Mouse (Mus musculus) intestine, embryonic 14.5 days (tissue): ENCODE data around the gene Selp. TPM values are rescaled to one million over a fixed set of nuclear protein-coding genes. Genes with fewer than 3 reads are reported as not detected.

ENCODE experiments used
- ATAC-seq: fragments of 200-750 bp; cut with Nextera tagmentation; replicated peaks from 2 replicates; pipeline ENCODE4 v1.8.0; 2017; ENCODE audit warnings: low read depth, moderate number of reproducible peaks, moderate TSS enrichment, moderate library complexity; ENCODE audit not compliant: low FRiP score, low TSS enrichment
- DNase-seq: peaks from one replicate; pipeline ENCODE4 v3.0.0-alpha.2; 2018; ENCODE audit warnings: low spot score
- H3K27ac ChIP-seq: fragments of 300-500 bp; sonication (generic); 2 replicates; pipeline ENCODE4 v1.5.1; 2014; ENCODE audit warnings: low read depth, mild to moderate bottlenecking, control low read depth
- H3K27me3 ChIP-seq: fragments of 300-500 bp; sonication (generic); replicated peaks from 2 replicates; pipeline ENCODE4 v1.6.1; 2014; ENCODE audit warnings: low read length, control low read depth; ENCODE audit not compliant: control insufficient read depth, insufficient read depth
- H3K36me3 ChIP-seq: fragments of 300-500 bp; sonication (generic); 2 replicates; pipeline ENCODE4 v1.6.1; 2014; ENCODE audit warnings: low read length, control low read depth; ENCODE audit not compliant: control insufficient read depth, insufficient read depth
- H3K4me1 ChIP-seq: fragments of 300-500 bp; sonication (generic); replicated peaks from 2 replicates; pipeline ENCODE4 v1.6.1; 2014; ENCODE audit warnings: low read length, control low read depth, mixed read lengths; ENCODE audit not compliant: control insufficient read depth, insufficient read depth
- H3K4me2 ChIP-seq: fragments of 300-500 bp; sonication (generic); 2 replicates; pipeline ENCODE4 v1.6.1; 2014; ENCODE audit warnings: low read length
- H3K4me3 ChIP-seq: fragments of 300-500 bp; sonication (generic); 2 replicates; pipeline ENCODE4 v1.5.1; 2014; ENCODE audit warnings: low read depth, low read length, control low read depth, mixed read lengths
- H3K9ac ChIP-seq: fragments of 300-500 bp; sonication (generic); 2 replicates; pipeline ENCODE4 v1.6.1; 2014; ENCODE audit warnings: mild to moderate bottlenecking, low read length
- H3K9me3 ChIP-seq: fragments of 300-500 bp; sonication (generic); 2 replicates; pipeline ENCODE4 v1.6.1; 2016; ENCODE audit warnings: low read length, control low read depth; ENCODE audit not compliant: control insufficient read depth
- WGBS: fragments of 180-500 bp; shearing (Covaris S2); extraction: QIAGEN DNeasy Blood & Tissue Kit; methylation state at CpG from one replicate; pipeline ENCODE4 v1.1.7; 2014; 5-methylcytosine and 5-hydroxymethylcytosine counted together
- polyA plus RNA-seq: library from polyadenylated mRNA; unstranded; fragments of >200 nt; fragmentation: Nextera tagmentation; extraction: Ambion mirVana; gene quantifications from 2 replicates; pipeline ENCODE4 v1.2.1, GENCODE M21; 2014

Gene Selp
- polyA plus RNA-seq, 1 experiment from 2014 or later: 0.22 TPM

DNA sequence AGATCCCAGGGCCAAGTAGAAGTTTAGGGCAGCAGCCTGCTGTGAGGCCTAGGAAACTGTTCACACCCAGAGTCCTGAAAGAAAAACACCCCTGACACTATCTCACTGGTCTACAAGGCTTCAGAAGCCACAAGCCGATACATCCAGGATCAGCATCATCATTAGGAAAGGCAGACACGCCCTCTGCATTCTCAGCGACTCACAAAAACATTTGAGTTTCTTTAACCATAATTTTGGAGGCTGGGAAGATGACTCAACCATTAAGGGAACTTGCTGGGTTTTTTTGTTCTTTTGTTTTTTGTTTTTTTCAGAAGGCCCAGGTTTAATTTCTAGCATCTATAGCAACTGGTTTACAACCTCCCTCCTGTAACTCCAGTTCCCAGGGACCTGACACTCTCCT is 8.8 kb downstream of the Selp start:
- H3K27ac ChIP-seq: no peak overlapping the region
- no peaks in the 10 kb centered on the region for H3K4me1 ChIP-seq
- 43% methylated on average over 3 of the region's 3 CpGs for WGBS
- no peaks in the 10 kb centered on the region for H3K36me3 ChIP-seq
- H3K4me2 ChIP-seq: no peak overlapping the region
- no peak for ATAC-seq
- no peak for DNase-seq
- no peak overlapping the region for H3K4me3 ChIP-seq
- no peaks in the 10 kb centered on the region for H3K9me3 ChIP-seq
- no peak overlapping the region for H3K9ac ChIP-seq
- no peaks in the 10 kb centered on the region for H3K27me3 ChIP-seq

DNA sequence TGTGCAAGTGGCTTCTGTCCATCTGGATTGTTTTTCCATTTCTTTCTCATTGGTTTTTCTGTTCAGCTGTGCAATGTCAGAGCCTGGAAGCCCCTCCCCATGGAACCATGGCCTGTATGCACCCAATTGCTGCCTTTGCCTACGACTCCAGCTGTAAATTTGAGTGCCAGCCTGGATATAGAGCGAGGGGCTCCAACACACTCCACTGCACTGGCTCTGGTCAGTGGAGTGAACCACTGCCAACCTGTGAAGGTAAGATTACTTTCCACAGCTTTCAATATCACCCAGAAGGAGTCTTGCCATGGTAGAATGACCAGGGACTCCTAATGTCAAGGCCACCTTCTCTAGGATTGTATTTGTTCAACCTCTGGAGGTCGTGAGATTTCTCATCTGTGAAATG is 14.9 kb downstream of the Selp start:
- no peaks in the 10 kb centered on the region for H3K9me3 ChIP-seq
- no peak overlapping the region for H3K4me2 ChIP-seq
- no peak overlapping the region for H3K9ac ChIP-seq
- H3K27me3 ChIP-seq: no peaks in the 10 kb centered on the region
- no peak overlapping the region for H3K4me3 ChIP-seq
- no peak for ATAC-seq
- DNase-seq: no peak
- H3K27ac ChIP-seq: no peak overlapping the region
- WGBS: 58% methylated on average over 3 of the region's 3 CpGs
- H3K36me3 ChIP-seq: no peaks in the 10 kb centered on the region
- no peaks in the 10 kb centered on the region for H3K4me1 ChIP-seq

DNA sequence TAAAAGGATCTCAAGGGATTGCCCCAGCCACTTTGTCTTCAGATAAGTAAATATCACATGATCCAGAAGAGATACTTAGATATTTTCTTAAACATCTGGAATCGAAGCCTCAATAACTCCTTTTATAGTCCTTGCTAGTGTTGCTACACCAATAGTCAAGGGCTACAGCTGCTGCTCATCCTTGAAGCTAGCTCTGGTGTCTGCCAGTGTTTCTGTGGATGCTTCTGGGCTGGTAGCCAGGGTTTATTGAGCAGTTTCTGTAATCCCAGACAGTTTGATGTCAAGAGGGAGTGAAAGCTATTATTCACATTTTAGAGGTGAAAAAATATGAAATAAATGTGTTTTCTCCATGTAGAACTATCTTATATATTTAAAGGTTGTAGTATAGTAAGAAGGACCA is 17.5 kb downstream of the Selp start:
- H3K4me1 ChIP-seq: no peaks in the 10 kb centered on the region
- H3K27ac ChIP-seq: no peak overlapping the region
- DNase-seq (no peak), ATAC-seq (no peak)
- H3K4me2 ChIP-seq: no peak overlapping the region
- H3K27me3 ChIP-seq: no peaks in the 10 kb centered on the region
- whole genome bisulfite sequencing: 70% methylated on average over 1 of the region's 1 CpGs
- no peaks in the 10 kb centered on the region for H3K9me3 ChIP-seq
- H3K9ac ChIP-seq: no peak overlapping the region
- no peaks in the 10 kb centered on the region for H3K36me3 ChIP-seq
- no peak overlapping the region for H3K4me3 ChIP-seq

DNA sequence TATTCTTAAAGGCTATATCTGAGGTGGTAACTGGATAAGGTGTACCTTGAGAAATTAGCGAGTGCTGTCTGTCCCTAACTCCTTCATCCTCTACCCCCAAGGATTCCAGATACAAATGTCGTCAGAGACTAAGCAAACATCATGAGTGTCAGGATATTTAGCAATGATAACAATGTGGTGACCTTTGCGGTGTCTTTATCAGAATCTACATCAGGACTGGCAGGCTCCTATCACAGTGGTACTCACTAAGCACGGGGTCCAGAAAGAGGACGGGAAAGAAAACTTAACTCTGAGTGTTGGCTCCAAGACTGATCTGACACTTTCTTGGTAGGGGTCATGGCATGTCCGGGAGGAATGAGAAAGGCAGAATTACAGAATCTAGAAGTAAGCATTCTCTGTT is 19.0 kb downstream of the Selp start:
- no peaks in the 10 kb centered on the region for H3K4me1 ChIP-seq
- WGBS: 60% methylated on average over 6 of the region's 6 CpGs

DNA sequence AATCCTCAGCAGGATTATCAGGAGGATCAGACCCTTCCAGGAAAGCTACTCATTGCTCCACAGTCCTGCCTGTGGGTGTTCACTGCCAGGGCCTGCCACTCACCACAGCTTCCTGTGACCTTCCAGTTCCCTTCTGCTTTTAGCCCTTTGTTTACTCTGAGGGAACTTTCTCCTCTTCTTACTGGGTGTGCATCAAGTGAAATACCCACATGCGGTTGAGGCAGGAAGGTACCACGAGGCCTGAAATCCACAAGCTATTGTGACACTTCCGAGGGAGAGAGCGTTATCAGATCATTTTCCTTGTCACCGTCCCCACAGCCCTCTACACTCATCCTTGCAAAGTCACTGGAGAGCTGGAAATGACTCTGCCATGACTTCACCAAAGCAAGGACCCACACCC is 20.3 kb downstream of the Selp start:
- WGBS: 51% methylated on average over 5 of the region's 5 CpGs
- Histone ChIP-seq H3K27me3 (no peaks in the 10 kb centered on the region), H3K4me2 (no peak overlapping the region), H3K9ac (no peak overlapping the region), H3K27ac (no peak overlapping the region), H3K4me3 (no peak overlapping the region), H3K9me3 (no peaks in the 10 kb centered on the region), H3K4me1 (no peaks in the 10 kb centered on the region), H3K36me3 (no peaks in the 10 kb centered on the region)
- ATAC-seq (no peak), DNase-seq (no peak)

More for the DNA sequence above, 19.0 kb downstream of the Selp start:
- DNase-seq: no peak
- ATAC-seq: no peak
- Histone ChIP-seq H3K4me2 (no peak overlapping the region), H3K36me3 (no peaks in the 10 kb centered on the region), H3K27me3 (no peaks in the 10 kb centered on the region), H3K4me3 (no peak overlapping the region), H3K27ac (no peak overlapping the region), H3K9me3 (no peaks in the 10 kb centered on the region), H3K9ac (no peak overlapping the region)

DNA sequence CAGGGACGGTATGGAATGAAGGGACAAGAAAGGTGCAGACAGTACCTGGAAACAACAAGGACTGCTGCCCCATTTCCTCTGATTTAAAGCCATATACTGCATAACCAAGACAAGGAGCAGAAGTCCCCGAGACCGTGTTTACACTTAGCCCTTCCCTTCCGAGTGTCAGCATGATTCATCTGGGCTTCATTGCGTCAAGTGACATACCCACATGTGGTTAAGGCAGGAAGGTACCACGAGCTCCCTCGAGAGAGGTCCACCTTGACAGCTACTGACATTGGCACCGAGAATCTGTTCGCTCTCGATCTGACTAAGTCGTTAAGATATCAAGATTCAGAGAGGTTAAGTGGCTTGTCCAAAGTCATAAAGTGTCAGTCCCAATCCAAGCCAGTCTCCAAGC is 20.9 kb downstream of the Selp start:
- H3K4me1 ChIP-seq: no peaks in the 10 kb centered on the region
- no peak overlapping the region for H3K27ac ChIP-seq
- H3K9ac ChIP-seq: no peak overlapping the region
- no peak for ATAC-seq
- H3K27me3 ChIP-seq: no peaks in the 10 kb centered on the region
- no peak for DNase-seq
- WGBS: 38% methylated on average over 11 of the region's 11 CpGs
- no peak overlapping the region for H3K4me2 ChIP-seq
- H3K9me3 ChIP-seq: no peaks in the 10 kb centered on the region
- H3K4me3 ChIP-seq: no peak overlapping the region
- no peaks in the 10 kb centered on the region for H3K36me3 ChIP-seq

DNA sequence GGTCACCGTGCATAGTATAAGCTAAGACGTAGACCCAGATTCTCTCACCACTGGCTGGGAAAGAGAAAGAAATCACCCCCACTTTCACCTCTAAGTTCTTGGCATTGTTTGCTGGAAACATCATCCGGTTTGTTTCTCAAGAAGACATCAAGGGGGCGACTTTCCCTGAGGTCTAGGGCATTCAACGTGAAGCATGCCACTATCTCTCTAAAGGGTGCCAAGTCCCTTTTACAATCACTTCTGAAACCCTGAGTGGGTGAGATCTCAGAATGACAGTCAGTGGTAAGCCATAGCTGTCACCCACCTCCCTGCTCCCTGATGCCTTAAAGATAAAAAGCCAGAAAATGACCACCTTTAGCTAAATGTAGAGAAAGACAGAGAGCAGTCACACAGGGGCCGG is 21.6 kb downstream of the Selp start:
- ATAC-seq (no peak), DNase-seq (no peak)
- Histone ChIP-seq H3K9ac (no peak overlapping the region), H3K27me3 (no peaks in the 10 kb centered on the region), H3K4me3 (no peak overlapping the region), H3K4me2 (no peak overlapping the region), H3K36me3 (no peaks in the 10 kb centered on the region), H3K27ac (no peak overlapping the region), H3K9me3 (no peaks in the 10 kb centered on the region), H3K4me1 (no peaks in the 10 kb centered on the region)
- 67% methylated on average over 6 of the region's 6 CpGs for WGBS

DNA sequence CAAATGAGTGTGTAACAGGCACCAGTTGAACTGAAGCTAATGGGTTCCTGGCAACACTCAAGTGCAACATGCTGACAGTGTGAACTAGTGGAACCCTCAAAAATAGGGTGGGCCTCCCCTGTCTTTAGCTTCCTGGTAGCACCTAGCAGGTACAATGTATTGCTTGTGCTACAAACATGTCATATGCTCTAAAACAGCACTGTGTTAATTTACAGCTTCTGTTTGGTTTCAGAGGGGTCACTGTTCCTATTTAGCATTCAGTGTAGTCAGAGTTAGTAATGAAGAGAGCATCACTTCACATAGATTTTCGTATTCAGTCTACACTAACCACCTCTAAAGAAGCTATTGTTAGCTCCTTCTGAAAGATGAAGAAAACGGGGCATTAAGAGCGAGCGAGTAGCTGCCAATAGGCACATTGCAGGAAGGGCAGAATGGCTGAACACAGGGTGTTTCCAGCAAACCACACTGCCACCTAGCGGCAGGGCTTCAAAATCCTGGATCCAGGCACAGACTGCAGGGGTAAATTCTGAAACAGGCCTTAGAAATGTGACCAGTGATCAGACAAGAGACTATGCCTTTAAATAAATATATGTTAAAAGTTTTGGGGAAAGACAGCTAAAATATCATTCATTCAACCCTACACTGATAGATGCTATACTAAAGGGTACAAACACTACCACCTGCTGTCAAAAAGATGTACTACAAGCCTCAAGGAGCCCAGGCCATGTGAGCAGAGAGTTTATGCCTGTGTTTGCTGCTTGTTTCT is 23.5 kb downstream of the Selp start:
- no peaks in the 10 kb centered on the region for H3K27me3 ChIP-seq
- peak; percentile 68; the same call in 1 of the 2 replicates for ATAC-seq
- no peak overlapping the region for H3K9ac ChIP-seq
- no peak overlapping the region for H3K4me2 ChIP-seq
- 13% methylated on average over 5 of the region's 5 CpGs for WGBS
- no peak overlapping the region for H3K27ac ChIP-seq
- H3K36me3 ChIP-seq: no peaks in the 10 kb centered on the region
- no peaks in the 10 kb centered on the region for H3K4me1 ChIP-seq
- no peaks in the 10 kb centered on the region for H3K9me3 ChIP-seq
- DNase-seq: peak; percentile 91
- no peak overlapping the region for H3K4me3 ChIP-seq

DNA sequence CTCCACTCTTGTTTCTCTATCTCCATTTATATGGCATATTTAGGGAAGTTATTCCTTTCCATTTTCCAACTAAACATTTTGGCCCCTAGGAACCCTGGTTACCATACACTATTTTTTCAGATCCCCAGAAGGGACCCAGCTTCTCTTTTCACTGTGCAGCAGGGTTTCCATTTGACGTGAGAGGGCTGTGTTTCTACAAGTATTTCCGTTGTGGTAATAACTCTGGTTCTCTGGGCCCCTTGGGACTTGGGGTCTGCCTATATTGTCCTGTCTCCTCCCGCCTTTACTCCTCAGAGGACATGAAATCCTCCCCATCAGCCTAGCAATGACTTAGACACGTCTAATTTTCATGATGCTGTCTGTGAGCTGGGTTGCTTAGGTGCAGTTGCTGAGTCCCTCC is 24.4 kb downstream of the Selp start:
- DNase-seq: no peak
- Histone ChIP-seq H3K4me1 (no peaks in the 10 kb centered on the region), H3K9ac (no peak overlapping the region), H3K4me3 (no peak overlapping the region), H3K27me3 (no peaks in the 10 kb centered on the region), H3K36me3 (no peaks in the 10 kb centered on the region), H3K4me2 (no peak overlapping the region), H3K27ac (no peak overlapping the region), H3K9me3 (no peaks in the 10 kb centered on the region)
- ATAC-seq: no peak
- 67% methylated on average over 4 of the region's 4 CpGs for WGBS
